Mouse (Mus musculus): ENCODE measurements around the gene Susd4. TPM values are rescaled to one million over a fixed set of nuclear protein-coding genes. Genes with fewer than 3 reads are reported as not detected.

Susd4 gene
- polyA plus RNA-seq, 1 experiment from 2014 or later = 59.7 TPM

DNA sequence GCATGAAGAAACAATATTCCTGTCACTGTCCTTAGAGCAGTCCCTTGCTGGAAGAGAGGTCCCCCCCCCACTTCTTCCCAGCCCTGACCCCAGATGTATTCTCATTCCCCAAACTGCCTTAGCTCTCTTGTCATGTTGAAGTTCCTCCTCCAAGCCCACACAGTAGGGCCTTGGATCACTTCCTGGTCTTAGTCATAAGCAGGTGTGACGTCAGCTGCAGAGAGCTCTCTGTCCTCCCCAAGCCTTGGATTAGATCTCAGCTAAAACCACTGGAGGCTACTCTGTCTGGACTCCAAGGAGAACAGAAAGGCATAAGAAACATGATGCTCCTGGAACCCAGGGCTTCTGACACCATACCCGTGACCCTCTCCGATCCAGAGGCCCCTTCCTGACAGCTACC, 104.2 kb downstream of the Susd4 start:
- H3K36me3 ChIP-seq = peaks cover 11% of the 10 kb centered on the region
- peaks cover 34% of the 10 kb centered on the region for H3K4me1 ChIP-seq (replicated peaks)
- no peak overlapping the region for H3K4me3 ChIP-seq
- H3K9ac ChIP-seq = no peak overlapping the region
- no peaks in the 10 kb centered on the region for H3K9me3 ChIP-seq
- H3K27ac ChIP-seq = peak overlapping the region; percentile 90; the same call in 1 of the 2 replicates
- H3K4me2 ChIP-seq = no peak overlapping the region
- no peak for ATAC-seq (ENCODE audit: low FRiP score)
- no peaks in the 10 kb centered on the region for H3K27me3 ChIP-seq
- WGBS = 87% methylated on average over 3 of the region's 3 CpGs

DNA sequence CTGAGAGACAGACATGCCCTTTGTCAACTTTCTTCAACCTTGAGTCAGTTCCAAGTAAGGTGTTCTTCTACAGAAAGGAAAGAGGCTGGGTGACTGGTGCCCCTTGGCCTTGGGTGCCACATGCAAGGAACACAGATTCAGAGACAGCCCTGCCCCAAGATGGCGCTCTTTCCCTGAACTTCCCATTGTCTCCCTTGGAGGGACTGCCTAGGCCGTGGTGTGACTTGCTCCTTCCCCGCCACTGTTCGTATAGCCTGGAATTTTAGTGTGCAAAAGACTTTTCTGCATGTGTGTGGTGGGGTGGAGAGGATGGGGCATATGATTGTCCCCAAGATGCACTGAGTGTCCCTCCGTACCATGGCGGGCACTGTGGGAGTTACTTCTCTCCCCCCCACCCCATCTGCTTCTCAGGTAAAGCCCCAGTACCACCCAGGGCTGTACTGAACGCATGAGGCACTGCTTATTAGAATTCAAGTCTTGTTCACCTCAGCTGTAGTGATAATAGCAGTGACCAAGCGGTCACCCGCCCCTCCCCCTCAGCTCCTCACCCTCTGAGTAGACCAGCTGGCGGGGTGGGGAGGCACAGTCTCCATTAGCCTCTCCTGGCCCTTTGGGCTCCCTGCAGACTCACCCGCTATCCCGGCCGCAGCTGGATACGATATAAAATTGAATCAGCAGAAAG, 104.9 kb downstream of the Susd4 start:
- peak overlapping the region; percentile 17 for H3K4me2 ChIP-seq
- no peaks in the 10 kb centered on the region for H3K9me3 ChIP-seq
- peak; percentile 81 for ATAC-seq (ENCODE audit: low FRiP score)
- WGBS = 31% methylated on average over 14 of the region's 14 CpGs
- peaks cover 11% of the 10 kb centered on the region for H3K36me3 ChIP-seq
- peaks cover 33% of the 10 kb centered on the region for H3K4me1 ChIP-seq (replicated peaks)
- no peak overlapping the region for H3K4me3 ChIP-seq
- H3K27ac ChIP-seq = peak overlapping the region; percentile 90
- peak overlapping the region; percentile 9; the same call in 1 of the 2 replicates for H3K9ac ChIP-seq
- H3K27me3 ChIP-seq = no peaks in the 10 kb centered on the region

DNA sequence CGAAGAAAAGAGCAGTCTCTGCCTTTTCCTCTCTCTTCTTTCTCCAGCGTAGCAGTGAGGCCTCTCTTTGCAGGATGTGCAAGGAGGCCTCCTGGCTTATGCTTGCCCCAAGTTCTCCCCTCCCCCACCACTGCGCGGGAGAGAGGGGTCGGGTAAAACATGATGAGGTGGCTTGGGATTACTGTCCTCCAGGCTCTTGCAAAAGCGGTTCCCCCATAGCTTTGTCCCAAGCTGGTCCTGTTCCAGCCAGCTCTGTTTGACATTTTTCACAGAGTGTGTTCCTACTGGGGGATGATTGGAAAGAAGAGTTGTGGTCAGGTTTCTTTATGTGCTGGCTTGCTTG, 105.4 kb downstream of the Susd4 start:
- H3K4me2 ChIP-seq = peak overlapping the region; percentile 17
- no peaks in the 10 kb centered on the region for H3K27me3 ChIP-seq
- peaks cover 11% of the 10 kb centered on the region for H3K36me3 ChIP-seq
- no peaks in the 10 kb centered on the region for H3K9me3 ChIP-seq
- no peak overlapping the region for H3K4me3 ChIP-seq
- H3K27ac ChIP-seq = peak overlapping the region; percentile 90
- H3K9ac ChIP-seq = peak overlapping the region; percentile 49; the same call in 1 of the 2 replicates
- peak; percentile 66 for ATAC-seq (ENCODE audit: low FRiP score)
- WGBS = 14% methylated on average over 6 of the region's 6 CpGs
- peaks cover 33% of the 10 kb centered on the region for H3K4me1 ChIP-seq (replicated peaks)

DNA sequence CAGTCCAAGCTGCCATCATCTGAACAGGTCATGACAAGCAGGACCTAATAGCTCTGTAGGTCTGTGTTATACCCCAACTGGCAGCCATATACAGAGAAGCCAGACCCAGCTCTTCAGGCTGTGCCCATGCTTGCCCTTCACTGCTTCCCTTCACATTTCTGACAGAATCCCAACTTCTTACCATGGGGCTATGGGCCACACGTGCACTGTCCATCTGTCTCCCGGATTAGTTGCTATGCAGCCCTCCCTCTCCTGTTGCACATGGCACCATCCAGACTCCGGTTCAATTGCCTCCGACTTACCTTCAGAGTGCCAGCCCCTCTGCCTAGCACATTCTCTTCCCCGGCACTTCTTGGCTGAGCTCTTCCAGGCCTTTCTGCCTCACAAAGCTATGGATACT, 114.5 kb downstream of the Susd4 start:
- WGBS = 93% methylated on average over 5 of the region's 5 CpGs
- ATAC-seq (ENCODE audit: low FRiP score) = no peak
- no peak overlapping the region for H3K4me2 ChIP-seq

DNA sequence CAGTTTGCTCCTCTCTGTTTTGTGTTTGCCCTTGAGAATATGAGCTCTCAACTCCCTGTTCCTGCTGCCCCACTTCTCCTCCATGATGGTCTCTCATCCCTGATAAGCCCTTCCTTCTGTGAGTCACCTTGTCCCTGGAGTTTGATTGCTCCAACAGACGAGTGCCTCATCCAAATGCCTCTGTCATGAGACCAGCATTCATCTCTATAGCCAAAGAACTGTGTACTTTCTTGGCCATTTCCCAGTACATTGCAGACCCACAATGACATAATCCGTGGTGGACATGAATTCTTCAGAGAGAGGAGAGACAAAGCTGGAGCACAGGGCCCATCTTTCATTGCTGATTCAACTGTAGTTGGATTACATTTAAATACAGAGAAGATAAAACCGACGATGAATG, 115.1 kb downstream of the Susd4 start:
- Histone ChIP-seq H3K4me3 (no peak overlapping the region), H3K36me3 (peaks cover 18% of the 10 kb centered on the region), H3K27me3 (no peaks in the 10 kb centered on the region), H3K9ac (no peak overlapping the region), H3K27ac (no peak overlapping the region), H3K4me1 (replicated peaks) (peaks cover 14% of the 10 kb centered on the region), H3K4me2 (no peak overlapping the region), H3K9me3 (0 out of 2 replicates have a peak, but pooled peaks cover 5% of the 10 kb centered on the region)
- no peak for ATAC-seq (ENCODE audit: low FRiP score)
- 90% methylated on average over 4 of the region's 4 CpGs for WGBS

More for the DNA sequence above, 114.5 kb downstream of the Susd4 start:
- H3K36me3 ChIP-seq = peaks cover 18% of the 10 kb centered on the region
- no peak overlapping the region for H3K4me3 ChIP-seq
- H3K4me1 ChIP-seq (replicated peaks) = peaks cover 14% of the 10 kb centered on the region
- H3K27me3 ChIP-seq = no peaks in the 10 kb centered on the region
- no peak overlapping the region for H3K27ac ChIP-seq
- H3K9me3 ChIP-seq = 0 out of 2 replicates have a peak, but pooled peaks cover 5% of the 10 kb centered on the region
- H3K9ac ChIP-seq = no peak overlapping the region

DNA sequence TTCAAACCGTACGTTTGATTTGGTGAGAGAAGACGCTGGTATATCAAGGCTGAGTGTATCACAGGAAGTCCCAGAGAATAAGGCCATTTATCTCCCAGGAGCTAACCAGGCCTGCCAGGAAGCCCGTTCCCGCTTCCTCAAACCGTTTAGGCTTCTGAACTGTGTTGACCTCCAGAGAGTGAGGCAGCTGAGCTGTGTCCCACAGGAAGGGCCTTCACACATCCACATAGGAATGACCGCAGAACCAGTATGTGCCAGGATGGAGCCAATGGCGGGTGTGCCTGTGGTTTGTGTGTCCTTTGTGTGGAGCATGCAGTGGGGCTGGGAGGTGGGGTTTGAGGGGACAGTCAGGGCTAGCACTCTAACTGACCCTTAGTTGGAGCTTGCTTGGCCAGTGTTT, 117.6 kb downstream of the Susd4 start:
- Histone ChIP-seq H3K4me2 (no peak overlapping the region), H3K4me1 (replicated peaks) (peaks cover 14% of the 10 kb centered on the region), H3K27me3 (no peaks in the 10 kb centered on the region), H3K9me3 (0 out of 2 replicates have a peak, but pooled peaks cover 5% of the 10 kb centered on the region), H3K4me3 (no peak overlapping the region), H3K36me3 (peaks cover 13% of the 10 kb centered on the region), H3K27ac (no peak overlapping the region), H3K9ac (no peak overlapping the region)
- no peak for ATAC-seq (ENCODE audit: low FRiP score)
- 81% methylated on average over 8 of the region's 8 CpGs for WGBS

DNA sequence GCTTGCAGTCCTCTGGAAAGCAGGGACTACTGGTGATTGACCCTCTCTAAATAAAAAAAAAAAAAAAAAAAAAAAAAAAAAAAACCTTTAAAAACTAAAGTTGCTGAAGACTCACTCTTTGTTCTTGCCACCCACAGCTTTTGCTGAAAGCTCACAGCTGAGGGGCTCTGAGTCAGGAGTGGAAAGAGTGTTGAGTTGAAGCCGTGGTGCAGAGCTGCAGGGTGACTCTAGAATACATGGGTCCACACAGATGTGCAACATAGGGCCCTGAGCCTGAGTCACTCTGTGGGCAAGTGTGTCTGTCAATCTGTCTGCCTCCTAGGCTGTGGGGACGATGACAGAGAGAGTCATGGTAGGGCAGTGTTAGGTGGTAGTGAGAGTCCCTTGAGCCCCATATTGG, 119.0 kb downstream of the Susd4 start:
- 0 out of 2 replicates have a peak overlapping the region, but pooled peaks have one; percentile 44 for H3K27ac ChIP-seq
- H3K9ac ChIP-seq = no peak overlapping the region
- no peak for ATAC-seq (ENCODE audit: low FRiP score)
- no peak overlapping the region for H3K4me2 ChIP-seq
- 76% methylated on average over 2 of the region's 2 CpGs for WGBS
- 0 out of 2 replicates have a peak, but pooled peaks cover 5% of the 10 kb centered on the region for H3K9me3 ChIP-seq
- H3K36me3 ChIP-seq = peaks cover 16% of the 10 kb centered on the region
- H3K4me3 ChIP-seq = no peak overlapping the region
- H3K27me3 ChIP-seq = no peaks in the 10 kb centered on the region
- H3K4me1 ChIP-seq (replicated peaks) = peaks cover 14% of the 10 kb centered on the region

DNA sequence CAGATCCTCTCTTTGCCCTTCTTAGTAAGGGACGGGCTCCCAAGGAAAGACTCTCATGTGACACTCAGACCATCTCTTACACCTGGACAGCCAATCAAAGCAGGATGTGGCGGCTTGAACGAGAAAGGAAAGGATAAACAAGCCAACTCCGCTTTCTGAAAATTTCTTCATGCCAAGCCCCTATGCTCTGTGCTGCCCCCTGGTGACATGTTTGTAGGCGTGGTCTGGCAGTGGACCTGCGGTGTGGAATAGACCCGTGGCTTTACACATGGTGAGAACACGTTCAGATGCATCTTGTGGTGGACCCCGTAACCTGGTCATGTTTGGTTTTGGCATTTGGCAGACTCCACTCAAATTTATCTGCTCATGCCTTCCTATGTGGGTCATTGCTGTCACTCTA, 132.0 kb downstream of the Susd4 start:
- Histone ChIP-seq H3K27me3 (no peaks in the 10 kb centered on the region), H3K4me3 (no peak overlapping the region), H3K9ac (no peak overlapping the region), H3K4me1 (replicated peaks) (peaks cover 15% of the 10 kb centered on the region), H3K36me3 (peaks cover 17% of the 10 kb centered on the region), H3K9me3 (no peaks in the 10 kb centered on the region), H3K4me2 (no peak overlapping the region), H3K27ac (no peak overlapping the region)
- no peak for ATAC-seq (ENCODE audit: low FRiP score)
- WGBS = 69% methylated on average over 9 of the region's 9 CpGs

DNA sequence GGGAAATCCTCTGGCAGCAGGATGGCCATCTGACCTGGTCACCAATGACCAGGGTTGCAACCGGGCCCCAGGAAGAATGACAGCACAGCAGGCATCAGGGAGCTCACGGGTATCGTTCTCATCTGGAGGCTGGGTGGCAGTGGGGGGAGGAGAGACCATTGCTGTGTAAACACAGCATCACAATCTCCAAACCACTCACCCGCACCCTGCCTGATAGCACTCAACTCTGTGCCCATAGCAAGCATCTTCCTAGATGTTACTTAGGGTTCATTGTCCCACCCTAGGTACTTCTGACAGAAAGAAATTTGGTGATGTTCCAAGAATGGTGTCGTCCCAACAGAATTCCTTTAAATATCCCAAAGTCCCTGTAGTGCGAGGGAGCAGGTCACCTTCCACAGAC, 133.4 kb downstream of the Susd4 start:
- Histone ChIP-seq H3K27ac (peak overlapping the region; percentile 69), H3K4me1 (replicated peaks) (peaks cover 15% of the 10 kb centered on the region), H3K9ac (no peak overlapping the region), H3K36me3 (peaks cover 8% of the 10 kb centered on the region), H3K9me3 (no peaks in the 10 kb centered on the region), H3K27me3 (no peaks in the 10 kb centered on the region), H3K4me3 (no peak overlapping the region), H3K4me2 (no peak overlapping the region)
- 61% methylated on average over 6 of the region's 6 CpGs for WGBS
- ATAC-seq (ENCODE audit: low FRiP score) = peak; percentile 77

DNA sequence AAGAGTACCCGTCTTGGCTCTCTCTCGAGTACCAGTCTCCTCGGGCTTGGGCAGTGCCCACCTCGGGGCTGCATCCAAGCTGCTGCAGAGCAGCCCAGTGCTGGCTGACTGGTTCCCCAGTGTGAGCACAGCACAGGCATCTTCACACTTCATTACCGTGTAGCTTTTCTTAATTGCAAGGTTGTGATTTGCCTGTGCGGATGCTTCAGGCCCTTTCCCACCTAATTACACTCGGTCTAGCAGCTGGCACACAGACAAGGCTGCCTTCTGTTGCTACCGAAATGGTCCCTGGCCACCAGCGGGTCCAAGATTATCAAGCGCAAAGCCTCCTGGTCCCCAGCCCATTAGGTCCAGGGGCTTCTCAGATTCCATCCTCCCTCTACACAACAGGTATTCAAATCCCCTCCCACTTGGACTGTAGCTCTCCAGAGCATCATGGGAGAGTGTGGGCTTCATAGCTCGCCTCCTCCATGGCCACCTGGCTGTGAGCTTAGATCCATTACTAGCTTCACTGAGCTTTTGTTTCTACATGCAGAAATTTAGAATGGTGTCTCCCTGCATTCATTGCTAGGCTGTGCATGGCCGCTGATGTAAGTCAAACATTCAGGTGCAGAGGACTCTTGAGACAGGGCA, 134.0 kb downstream of the Susd4 start:
- no peaks in the 10 kb centered on the region for H3K27me3 ChIP-seq
- no peaks in the 10 kb centered on the region for H3K9me3 ChIP-seq
- ATAC-seq (ENCODE audit: low FRiP score) = peak; percentile 88
- WGBS = 55% methylated on average over 12 of the region's 12 CpGs
- peak overlapping the region; percentile 69 for H3K27ac ChIP-seq
- no peak overlapping the region for H3K4me2 ChIP-seq
- H3K36me3 ChIP-seq = peaks cover 4% of the 10 kb centered on the region; the same call in 1 of the 2 replicates
- H3K9ac ChIP-seq = no peak overlapping the region
- H3K4me3 ChIP-seq = no peak overlapping the region
- H3K4me1 ChIP-seq (replicated peaks) = peaks cover 15% of the 10 kb centered on the region

DNA sequence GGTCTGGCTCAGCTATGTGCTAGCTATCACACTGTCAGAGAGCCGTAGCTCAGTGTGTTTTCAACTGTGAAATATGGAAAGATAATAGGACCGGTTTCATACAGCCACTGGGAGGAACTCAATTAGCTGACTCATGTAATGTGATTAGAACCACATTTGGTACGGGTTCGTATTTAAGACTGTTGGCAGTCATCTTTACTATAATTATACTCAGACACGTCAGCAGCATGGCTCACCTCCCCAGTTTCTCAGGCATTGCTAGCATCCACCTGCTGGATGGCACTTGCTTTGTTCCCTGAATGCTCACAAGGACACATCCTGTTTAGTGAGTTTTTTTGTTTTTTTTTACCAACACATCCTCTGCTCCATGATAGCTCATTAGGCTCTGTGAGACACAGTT, 138.4 kb downstream of the Susd4 start:
- Histone ChIP-seq H3K9ac (no peak overlapping the region), H3K36me3 (no peaks in the 10 kb centered on the region), H3K27ac (no peak overlapping the region), H3K9me3 (no peaks in the 10 kb centered on the region), H3K27me3 (no peaks in the 10 kb centered on the region), H3K4me2 (no peak overlapping the region), H3K4me1 (replicated peaks) (peaks cover 11% of the 10 kb centered on the region), H3K4me3 (no peak overlapping the region)
- WGBS = 65% methylated on average over 5 of the region's 5 CpGs
- no peak for ATAC-seq (ENCODE audit: low FRiP score)

DNA sequence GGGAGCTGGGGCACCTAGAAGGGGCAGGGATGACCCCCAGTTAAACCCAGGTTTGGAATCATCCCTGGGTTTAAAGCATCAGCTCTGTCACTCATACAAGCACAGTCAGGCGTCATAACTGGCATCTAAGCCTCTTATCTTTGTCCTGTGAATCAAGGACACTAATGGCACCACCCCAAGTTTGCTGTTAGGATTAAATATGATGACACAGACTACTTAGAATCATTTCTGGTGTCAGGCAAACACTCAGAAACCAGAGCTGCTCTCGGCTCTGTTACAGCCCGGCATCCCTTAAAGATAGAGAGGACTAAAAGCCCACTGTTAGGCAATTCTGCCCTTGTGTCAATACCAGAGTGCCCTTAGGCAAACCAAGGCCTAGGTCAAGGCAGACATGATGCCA, 139.2 kb downstream of the Susd4 start:
- no peak overlapping the region for H3K4me3 ChIP-seq
- peaks cover 4% of the 10 kb centered on the region for H3K4me1 ChIP-seq (replicated peaks)
- H3K27ac ChIP-seq = no peak overlapping the region
- no peak overlapping the region for H3K4me2 ChIP-seq
- 88% methylated on average over 3 of the region's 3 CpGs for WGBS
- H3K9ac ChIP-seq = no peak overlapping the region
- no peaks in the 10 kb centered on the region for H3K27me3 ChIP-seq
- H3K36me3 ChIP-seq = no peaks in the 10 kb centered on the region
- no peak for ATAC-seq (ENCODE audit: low FRiP score)
- no peaks in the 10 kb centered on the region for H3K9me3 ChIP-seq

DNA sequence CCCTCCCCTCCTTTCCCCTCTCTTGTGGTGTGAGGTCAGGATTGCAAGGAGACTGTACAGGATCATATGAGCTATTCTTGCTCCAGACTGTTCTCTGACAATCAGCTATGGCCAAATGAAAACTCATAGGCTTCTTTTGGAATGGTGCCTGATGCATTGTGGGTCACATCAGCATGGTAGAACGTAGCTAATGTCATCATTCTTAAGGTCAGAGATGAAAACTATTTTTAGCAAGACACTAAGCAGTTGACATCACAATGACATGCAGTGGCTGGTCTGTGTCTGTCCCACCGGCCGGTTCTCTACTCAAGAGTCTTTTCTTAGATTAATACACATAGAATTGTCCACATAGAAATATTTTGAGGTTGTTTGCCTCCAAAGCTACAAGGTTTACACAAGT, 142.0 kb downstream of the Susd4 start:
- no peak for ATAC-seq (ENCODE audit: low FRiP score)
- no peaks in the 10 kb centered on the region for H3K9me3 ChIP-seq
- no peaks in the 10 kb centered on the region for H3K36me3 ChIP-seq
- H3K9ac ChIP-seq = no peak overlapping the region
- 83% methylated on average over 3 of the region's 3 CpGs for WGBS
- no peak overlapping the region for H3K27ac ChIP-seq
- peaks cover 14% of the 10 kb centered on the region for H3K4me1 ChIP-seq (replicated peaks)
- H3K4me2 ChIP-seq = no peak overlapping the region
- H3K27me3 ChIP-seq = no peaks in the 10 kb centered on the region; the same call in 1 of the 2 replicates
- no peak overlapping the region for H3K4me3 ChIP-seq

All from hindbrain, embryonic 13.5 days (tissue).